Mouse (Mus musculus) forebrain, embryonic 16.5 days (tissue): ENCODE data around the gene Spats1. TPM values are rescaled to one million over a fixed set of nuclear protein-coding genes. Genes with fewer than 3 reads are reported as not detected.
"Not testable (repeated sequence)": the region's sequence is repeated elsewhere in the genome, so short reads cannot be mapped to it uniquely, and the experiment has no call there.

Experiments
- ATAC-seq: fragments of 200-750 bp; cut with Nextera tagmentation; 2 replicates; pipeline ENCODE4 v1.8.0; 2017; ENCODE audit warnings: mild to moderate bottlenecking, moderate library complexity
- H3K27ac ChIP-seq: fragments of 300-500 bp; sonication (generic); 2 replicates; pipeline ENCODE4 v1.5.1; 2014; ENCODE audit warnings: low read length, control low read depth
- H3K27me3 ChIP-seq: fragments of 300-500 bp; sonication (generic); replicated peaks from 2 replicates; pipeline ENCODE4 v1.6.1; 2014; ENCODE audit warnings: low read length; ENCODE audit not compliant: control insufficient read depth, insufficient read depth
- H3K36me3 ChIP-seq: fragments of 300-500 bp; sonication (generic); 2 replicates; pipeline ENCODE4 v1.6.1; 2014; ENCODE audit not compliant: control insufficient read depth, insufficient read depth
- H3K4me1 ChIP-seq: fragments of 300-500 bp; sonication (generic); replicated peaks from 2 replicates; pipeline ENCODE4 v1.6.1; 2014; ENCODE audit warnings: low read length; ENCODE audit not compliant: control insufficient read depth, insufficient read depth
- H3K4me2 ChIP-seq: fragments of 300-500 bp; sonication (generic); 2 replicates; pipeline ENCODE4 v1.6.1; 2014; ENCODE audit warnings: mild to moderate bottlenecking, low read length, control low read depth
- H3K4me3 ChIP-seq: fragments of 300-500 bp; sonication (generic); replicated peaks from 2 replicates; pipeline ENCODE4 v1.5.1; 2014; ENCODE audit warnings: mild to moderate bottlenecking, low read length, control low read depth
- H3K9ac ChIP-seq: fragments of 300-500 bp; sonication (generic); replicated peaks from 2 replicates; pipeline ENCODE4 v1.6.1; 2014; ENCODE audit warnings: low read depth, low read length, control low read depth
- H3K9me3 ChIP-seq: fragments of 300-500 bp; sonication (generic); 2 replicates; pipeline ENCODE4 v1.6.1; 2016; ENCODE audit warnings: low read length; ENCODE audit not compliant: control insufficient read depth
- WGBS: fragments of 180-500 bp; shearing (Covaris S2); extraction: QIAGEN DNeasy Blood & Tissue Kit; methylation state at CpG from one replicate; pipeline ENCODE4 v1.1.7; 2014; 5-methylcytosine and 5-hydroxymethylcytosine counted together
- polyA plus RNA-seq: library from polyadenylated mRNA; unstranded; fragments of >200 nt; fragmentation: Nextera tagmentation; extraction: Ambion mirVana; gene quantifications from 2 replicates; pipeline ENCODE4 v1.2.1, GENCODE M21; 2015

Spats1 gene
- polyA plus RNA-seq, 1 experiment from 2014 or later: 1.1 TPM

DNA sequence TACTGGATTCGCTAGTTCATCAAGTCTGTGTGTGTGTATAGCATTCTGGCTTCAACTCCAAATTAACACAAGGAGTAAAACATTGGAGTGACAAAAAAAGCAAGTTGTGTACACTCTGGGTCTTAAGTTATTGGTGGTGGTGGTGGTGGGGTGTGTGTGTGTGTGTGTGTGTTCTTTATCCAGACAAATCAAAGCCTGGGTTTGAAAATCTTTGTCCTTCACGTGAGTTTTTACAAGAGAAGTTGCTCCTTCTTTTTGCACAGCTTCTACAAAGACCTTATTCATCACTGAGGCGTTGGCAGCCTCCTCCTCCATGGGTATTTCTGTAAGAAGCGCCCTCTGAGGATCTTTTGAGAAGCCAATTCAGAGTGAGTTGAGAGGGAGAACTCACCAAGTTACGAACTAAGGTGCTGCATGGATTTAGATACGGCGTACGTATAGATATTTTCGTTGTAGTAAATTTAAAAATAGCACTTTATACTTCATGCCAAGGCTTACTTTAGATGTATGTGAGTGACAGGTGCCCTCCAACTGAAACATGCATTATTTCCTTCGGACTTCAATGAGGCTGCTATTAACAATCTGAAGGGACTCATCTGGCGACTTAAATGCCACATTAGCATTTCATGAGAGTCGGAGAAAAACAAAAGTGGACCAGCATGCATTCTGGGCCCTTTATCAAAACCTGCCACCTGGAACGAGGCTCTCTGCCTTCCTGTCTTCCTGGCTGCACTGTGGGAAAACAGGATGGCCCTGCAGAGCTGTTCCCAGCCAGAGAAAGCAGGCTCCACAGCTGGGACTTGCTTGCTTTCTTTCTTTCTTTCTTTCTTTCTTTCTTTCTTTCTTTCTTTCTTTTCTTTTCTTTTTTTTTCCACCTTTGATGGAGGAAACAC is 18.7 kb downstream of the Spats1 start:
- Histone ChIP-seq H3K9me3 (no peaks in the 10 kb centered on the region), H3K4me1 (peaks cover 20% of the 10 kb centered on the region), H3K27ac (peak overlapping the region; percentile 7), H3K27me3 (no peaks in the 10 kb centered on the region), H3K4me2 (0 out of 2 replicates have a peak overlapping the region, but pooled peaks have one; percentile 23), H3K4me3 (no peak overlapping the region), H3K36me3 (no peaks in the 10 kb centered on the region), H3K9ac (0 out of 2 replicates have a peak overlapping the region, but pooled peaks have one; percentile 17)
- 12% methylated on average over 13 of the region's 13 CpGs for WGBS
- peak; percentile 47; the same call in 1 of the 2 replicates for ATAC-seq

- not testable (repeated sequence) for H3K27me3 ChIP-seq, H3K36me3 ChIP-seq, H3K9ac ChIP-seq, ATAC-seq, H3K4me3 ChIP-seq, H3K9me3 ChIP-seq, H3K27ac ChIP-seq, H3K4me2 ChIP-seq
- peaks cover 20% of the 10 kb centered on the region for H3K4me1 ChIP-seq
- WGBS: 71% methylated on average over 8 of the region's 9 CpGs
Observed at GRCm38 (mm10) chr17:45455783-45456182, 19.4 kb downstream of the Spats1 start.

DNA sequence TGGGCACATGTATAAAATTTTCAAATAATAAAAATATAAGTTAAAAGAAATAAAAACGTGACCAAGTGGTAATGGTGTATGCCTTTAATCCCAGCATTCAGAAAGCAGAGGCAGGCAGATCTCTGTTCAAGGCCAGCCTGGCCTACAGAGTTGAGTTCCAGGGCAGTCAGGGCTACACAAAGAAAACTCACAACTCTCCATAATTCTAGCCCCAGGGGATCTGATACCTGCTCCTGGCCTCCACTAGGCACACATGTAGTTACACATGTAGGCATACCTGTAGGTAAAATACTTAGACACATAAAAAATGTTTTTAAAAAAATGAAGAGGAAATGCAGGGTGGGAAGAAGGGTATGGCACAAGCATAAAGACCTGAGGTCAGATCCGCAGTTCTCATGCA is 20.4 kb downstream of the Spats1 start:
- H3K4me1 ChIP-seq: peaks cover 20% of the 10 kb centered on the region
- H3K4me3 ChIP-seq: no peak overlapping the region
- 90% methylated on average over 2 of the region's 2 CpGs for WGBS
- no peak overlapping the region for H3K4me2 ChIP-seq
- H3K27ac ChIP-seq: no peak overlapping the region
- H3K36me3 ChIP-seq: no peaks in the 10 kb centered on the region
- no peak for ATAC-seq
- no peaks in the 10 kb centered on the region for H3K9me3 ChIP-seq
- no peak overlapping the region for H3K9ac ChIP-seq
- H3K27me3 ChIP-seq: no peaks in the 10 kb centered on the region

DNA sequence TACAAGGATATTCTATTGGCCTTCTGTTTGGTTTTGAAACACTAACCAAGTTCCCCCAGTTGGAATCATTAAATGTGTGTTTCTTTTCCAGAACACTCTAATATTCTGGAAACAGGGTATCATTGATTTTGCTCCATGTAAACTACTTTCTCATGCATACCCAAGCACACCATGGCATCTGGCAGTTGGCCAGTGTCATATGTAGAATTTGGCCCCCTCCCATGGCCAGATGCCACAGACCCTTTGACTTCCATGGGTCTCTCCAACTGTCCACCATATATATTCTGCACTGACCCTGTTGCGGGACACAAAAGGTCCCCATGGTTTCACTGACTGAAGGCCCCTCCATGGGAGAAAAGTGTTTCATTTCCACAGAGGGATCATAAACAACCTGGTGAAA is 22.9 kb downstream of the Spats1 start:
- ATAC-seq: no peak
- Histone ChIP-seq H3K36me3 (no peaks in the 10 kb centered on the region), H3K9me3 (no peaks in the 10 kb centered on the region), H3K27me3 (no peaks in the 10 kb centered on the region), H3K4me1 (peaks cover 18% of the 10 kb centered on the region), H3K27ac (no peak overlapping the region), H3K9ac (no peak overlapping the region), H3K4me3 (no peak overlapping the region), H3K4me2 (no peak overlapping the region)
- 96% methylated on average over 1 of the region's 1 CpGs for WGBS

GRCm38 (mm10) chr17:45450153-45450552 is 25.1 kb downstream of the Spats1 start:
- no peak for ATAC-seq
- no peaks in the 10 kb centered on the region for H3K27me3 ChIP-seq
- 97% methylated on average over 6 of the region's 6 CpGs for WGBS
- no peak overlapping the region for H3K27ac ChIP-seq
- H3K4me2 ChIP-seq: no peak overlapping the region
- H3K9me3 ChIP-seq: no peaks in the 10 kb centered on the region
- H3K9ac ChIP-seq: no peak overlapping the region
- no peaks in the 10 kb centered on the region for H3K36me3 ChIP-seq
- peaks cover 7% of the 10 kb centered on the region for H3K4me1 ChIP-seq
- no peak overlapping the region for H3K4me3 ChIP-seq

DNA sequence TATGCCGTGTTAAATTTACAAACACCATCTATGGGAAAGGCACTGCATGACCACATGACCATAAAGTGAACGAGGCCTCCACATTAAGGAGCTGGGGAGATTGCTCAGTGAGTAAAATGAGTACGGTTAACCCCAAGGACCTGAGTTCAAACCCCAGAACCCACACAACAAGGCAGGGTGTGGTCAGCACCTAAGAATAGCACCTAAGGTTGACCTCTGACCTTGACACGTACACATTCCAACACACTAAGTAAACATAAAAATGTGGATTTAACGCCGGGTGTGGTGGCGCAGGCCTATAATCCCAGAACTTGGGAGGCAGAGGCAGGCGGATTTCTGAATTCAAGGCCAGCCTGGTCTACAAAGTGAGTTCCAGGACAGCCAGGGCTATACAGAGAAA is 25.6 kb downstream of the Spats1 start:
- ATAC-seq: no peak
- H3K36me3 ChIP-seq: no peaks in the 10 kb centered on the region
- no peak overlapping the region for H3K9ac ChIP-seq
- H3K27ac ChIP-seq: no peak overlapping the region
- H3K4me3 ChIP-seq: no peak overlapping the region
- no peaks in the 10 kb centered on the region for H3K27me3 ChIP-seq
- H3K9me3 ChIP-seq: no peaks in the 10 kb centered on the region
- peaks cover 7% of the 10 kb centered on the region for H3K4me1 ChIP-seq
- H3K4me2 ChIP-seq: no peak overlapping the region
- WGBS: 97% methylated on average over 8 of the region's 8 CpGs

GRCm38 (mm10) chr17:45447063-45447462 is 28.2 kb downstream of the Spats1 start:
- H3K9ac ChIP-seq: no peak overlapping the region
- H3K4me3 ChIP-seq: no peak overlapping the region
- H3K27ac ChIP-seq: no peak overlapping the region
- H3K4me2 ChIP-seq: no peak overlapping the region
- no peak for ATAC-seq
- H3K36me3 ChIP-seq: no peaks in the 10 kb centered on the region
- peaks cover 4% of the 10 kb centered on the region for H3K4me1 ChIP-seq
- H3K9me3 ChIP-seq: no peaks in the 10 kb centered on the region
- H3K27me3 ChIP-seq: no peaks in the 10 kb centered on the region
- 92% methylated on average over 2 of the region's 2 CpGs for WGBS

GRCm38 (mm10) chr17:45445923-45446322 is 29.3 kb downstream of the Spats1 start:
- no peak overlapping the region for H3K9ac ChIP-seq
- H3K9me3 ChIP-seq: no peaks in the 10 kb centered on the region
- no peak overlapping the region for H3K4me3 ChIP-seq
- no peak overlapping the region for H3K4me2 ChIP-seq
- ATAC-seq: no peak
- H3K4me1 ChIP-seq: no peaks in the 10 kb centered on the region
- no peaks in the 10 kb centered on the region for H3K27me3 ChIP-seq
- no peak overlapping the region for H3K27ac ChIP-seq
- 85% methylated on average over 4 of the region's 4 CpGs for WGBS
- H3K36me3 ChIP-seq: no peaks in the 10 kb centered on the region

DNA sequence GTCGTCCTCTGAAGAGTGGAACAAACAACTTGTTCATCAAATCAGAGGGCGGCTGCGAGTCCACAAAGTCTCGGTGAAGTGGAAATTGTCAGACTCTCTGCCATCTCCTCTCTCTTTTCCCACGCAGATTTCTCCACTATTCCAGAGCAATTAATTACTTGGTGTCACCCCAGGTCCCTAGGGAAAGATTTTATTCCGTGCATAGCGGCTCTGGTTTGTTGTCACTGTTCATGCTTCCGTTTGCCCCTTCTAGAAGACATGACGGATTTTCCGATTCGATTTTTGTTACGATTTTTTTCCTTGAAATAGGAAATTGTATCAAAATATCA is 41.0 kb downstream of the Spats1 start:
- Histone ChIP-seq H3K4me3 (peak overlapping the region; percentile 91), H3K27ac (peak overlapping the region; percentile 97; the same call in 1 of the 2 replicates), H3K36me3 (no peaks in the 10 kb centered on the region), H3K4me2 (peak overlapping the region; percentile 56), H3K4me1 (peaks cover 21% of the 10 kb centered on the region), H3K9me3 (no peaks in the 10 kb centered on the region), H3K27me3 (no peaks in the 10 kb centered on the region), H3K9ac (peak overlapping the region; percentile 90)
- ATAC-seq: no peak
- 9% methylated on average over 12 of the region's 12 CpGs for WGBS
